Mouse (Mus musculus) megakaryocyte, embryonic 14.5 days (primary cell): Measurements from ENCODE around the gene Ice1.

ENCODE experiments used
- FLI1 ChIP-seq: IDR thresholded peaks from 2 replicates; pipeline ENCODE4 v1.6.1; 2012; ENCODE audit warnings: low read length, inconsistent platforms, mixed read lengths
- GATA1 ChIP-seq: IDR thresholded peaks from 3 replicates; pipeline ENCODE4 v1.6.1; 2012; ENCODE audit warnings: mixed read lengths, low read length, inconsistent platforms, borderline replicate concordance

DNA sequence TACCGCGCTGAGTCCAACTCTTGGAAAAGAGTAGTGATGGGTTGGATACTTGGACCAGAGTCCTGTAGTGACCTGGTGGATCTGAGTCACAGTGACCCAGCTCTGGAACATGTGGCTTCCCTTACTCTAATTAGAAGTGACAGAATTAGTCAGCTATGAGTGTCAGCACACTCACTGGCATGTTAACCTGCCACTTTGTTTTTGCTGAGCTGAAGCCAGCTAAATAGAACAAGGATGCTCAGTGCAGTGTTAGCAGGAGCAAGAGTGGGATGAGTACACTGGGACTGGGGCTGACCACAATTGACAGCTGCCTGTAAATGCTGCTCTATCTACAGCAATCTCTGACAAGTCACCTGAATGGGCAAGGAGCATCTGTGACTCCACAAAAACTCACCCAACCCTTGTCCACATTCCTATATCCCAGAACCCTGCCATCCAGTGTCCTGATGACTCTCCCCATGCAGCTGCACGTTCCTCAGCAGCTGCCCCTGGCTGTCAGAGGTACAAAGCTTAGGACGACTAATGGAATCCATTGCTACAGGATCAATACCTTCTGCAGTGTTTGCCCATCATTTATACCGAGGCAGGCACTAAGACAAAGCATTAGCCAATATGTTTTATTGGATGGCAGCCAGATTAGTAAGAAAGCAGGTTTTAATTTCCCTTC, 128.6 kb downstream of the Ice1 start:
- TF ChIP-seq GATA1 = no peak
- TF ChIP-seq FLI1 = no peak
